Mouse (Mus musculus) bone marrow, adult 2 months (tissue): ENCODE measurements at regions not wholly inside any gene's neighbourhood (a gene's known extent, or its start where the extent isn't known, plus 50 kb on each side); places are given as distances from the start of the nearest gene placed in this dataset.

Experiments
- H3K27ac ChIP-seq: fragments of 200-500 bp; 2 replicates; pipeline ENCODE4 v1.5.1; 2012; ENCODE audit warnings: low read depth, mild to moderate bottlenecking, control low read depth, inconsistent platforms, low read length; ENCODE audit not compliant: control insufficient read depth, poor library complexity, insufficient read depth
- H3K4me1 ChIP-seq: fragments of 200-500 bp; 2 replicates; pipeline ENCODE4 v1.6.1; 2011; ENCODE audit warnings: low read length; ENCODE audit not compliant: control insufficient read depth, insufficient read depth
- H3K4me3 ChIP-seq: fragments of 200-500 bp; replicated peaks from 2 replicates; pipeline ENCODE3; 2011; ENCODE audit warnings: mild to moderate bottlenecking, low read depth, low read length, control low read depth; ENCODE audit not compliant: control insufficient read depth
- CTCF ChIP-seq: fragments of 200-500 bp; IDR thresholded peaks from 2 replicates; pipeline ENCODE4 v1.5.1; 2011; ENCODE audit warnings: low read length, control low read depth; ENCODE audit not compliant: control insufficient read depth, insufficient read depth
- POLR2A ChIP-seq: fragments of 200-500 bp; IDR thresholded peaks from 2 replicates; pipeline ENCODE4 v1.6.1; 2011; ENCODE audit warnings: low read depth, mild to moderate bottlenecking, control low read depth, low read length, borderline replicate concordance; ENCODE audit not compliant: control insufficient read depth
- WGBS: fragments of 180-500 bp; shearing (Covaris S2); methylation state at CpG from one replicate; pipeline ENCODE4 v1.1.7; 2018; 5-methylcytosine and 5-hydroxymethylcytosine counted together

DNA sequence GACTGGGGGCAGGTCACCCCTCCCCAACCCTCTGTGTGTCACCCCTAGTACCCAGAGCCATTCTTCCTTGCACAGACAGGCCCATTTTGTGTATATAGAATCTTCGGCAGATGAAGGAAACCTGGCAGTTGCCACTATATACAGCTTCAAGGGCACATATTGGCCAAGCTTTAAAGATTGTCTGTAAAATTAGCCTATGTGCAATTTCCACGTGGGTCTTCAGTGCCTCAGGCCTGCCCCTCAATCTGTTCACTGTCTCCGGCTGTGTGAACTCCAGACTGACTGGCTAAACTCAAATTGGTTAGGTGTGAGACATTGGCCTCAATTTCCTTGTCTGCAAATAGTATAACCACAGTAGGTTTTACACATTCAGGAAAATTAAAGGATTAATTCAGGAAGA, 130.9 kb upstream of the Kdm8 start:
- 68% methylated on average over 3 of the region's 3 CpGs for WGBS
- H3K4me3 ChIP-seq: no peak overlapping the region
- H3K4me1 ChIP-seq: no peaks in the 10 kb centered on the region
- no peak overlapping the region for H3K27ac ChIP-seq
- TF ChIP-seq CTCF: no peak
- no peak for TF ChIP-seq POLR2A

DNA sequence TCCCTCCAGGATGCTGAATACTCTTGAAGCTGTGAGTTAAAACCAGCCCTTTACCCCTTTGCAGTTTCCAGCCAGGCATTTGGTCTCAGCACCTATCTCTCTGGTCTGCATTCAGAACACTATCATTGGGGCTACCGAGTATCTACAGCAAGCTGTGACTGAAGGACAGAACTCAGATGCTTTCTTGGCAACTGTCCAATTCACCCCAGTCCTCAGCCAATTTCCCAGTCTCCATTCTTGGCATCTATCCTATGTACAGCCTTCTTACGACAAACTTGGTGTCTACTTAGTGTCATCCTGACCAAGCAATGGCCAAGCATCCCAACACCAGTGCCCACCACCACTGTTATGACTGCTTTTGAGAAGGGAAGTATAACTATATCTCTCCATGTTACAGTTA, 109.7 kb upstream of the Kdm8 start:
- Histone ChIP-seq H3K27ac (no peak overlapping the region), H3K4me1 (no peaks in the 10 kb centered on the region), H3K4me3 (no peak overlapping the region)
- 75% methylated on average over 2 of the region's 2 CpGs for WGBS
- TF ChIP-seq POLR2A (no peak), CTCF (no peak)

GRCm38 (mm10) chr7:125335586-125336165, 108.8 kb upstream of the Kdm8 start:
- H3K4me1 ChIP-seq: no peaks in the 10 kb centered on the region
- 52% methylated on average over 3 of the region's 3 CpGs for WGBS
- TF ChIP-seq POLR2A: no peak
- no peak for TF ChIP-seq CTCF
- H3K27ac ChIP-seq: no peak overlapping the region
- no peak overlapping the region for H3K4me3 ChIP-seq

- WGBS: 72% methylated on average over 3 of the region's 3 CpGs
- no peak overlapping the region for H3K27ac ChIP-seq
- no peaks in the 10 kb centered on the region for H3K4me1 ChIP-seq
- H3K4me3 ChIP-seq: no peak overlapping the region
- TF ChIP-seq CTCF (no peak), POLR2A (no peak)
Observed at GRCm38 (mm10) chr7:125336826-125337225, 107.7 kb upstream of the Kdm8 start.

DNA sequence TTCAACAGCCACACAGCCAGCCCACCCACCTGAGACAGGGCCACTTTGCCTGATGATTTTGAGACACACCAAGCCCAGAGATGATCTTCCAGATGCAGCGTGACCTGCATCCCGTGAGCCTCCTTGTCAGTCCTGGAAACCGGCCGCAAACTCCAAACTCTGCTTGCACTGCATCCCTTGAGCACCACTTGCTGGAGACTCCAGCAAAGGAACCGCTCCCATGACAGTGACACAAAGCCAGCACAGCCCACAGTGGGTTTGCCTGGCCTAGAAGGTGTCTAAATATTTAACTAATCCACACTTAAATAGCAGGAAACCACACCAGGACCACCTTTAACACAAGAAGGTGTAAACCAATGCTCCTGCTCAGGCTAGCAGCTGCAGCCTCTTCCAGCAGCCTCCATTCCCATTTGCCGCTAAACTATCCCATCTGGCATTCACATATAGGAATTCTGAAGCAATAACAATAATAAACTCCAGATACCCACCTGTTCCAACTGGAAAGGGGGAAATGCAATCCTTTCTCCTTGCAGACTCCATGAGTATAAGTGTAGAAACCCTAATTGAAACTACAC, 106.2 kb upstream of the Kdm8 start:
- TF ChIP-seq POLR2A: no peak
- no peak for TF ChIP-seq CTCF
- Histone ChIP-seq H3K4me1 (no peaks in the 10 kb centered on the region), H3K27ac (no peak overlapping the region), H3K4me3 (no peak overlapping the region)
- 82% methylated on average over 6 of the region's 6 CpGs for WGBS

DNA sequence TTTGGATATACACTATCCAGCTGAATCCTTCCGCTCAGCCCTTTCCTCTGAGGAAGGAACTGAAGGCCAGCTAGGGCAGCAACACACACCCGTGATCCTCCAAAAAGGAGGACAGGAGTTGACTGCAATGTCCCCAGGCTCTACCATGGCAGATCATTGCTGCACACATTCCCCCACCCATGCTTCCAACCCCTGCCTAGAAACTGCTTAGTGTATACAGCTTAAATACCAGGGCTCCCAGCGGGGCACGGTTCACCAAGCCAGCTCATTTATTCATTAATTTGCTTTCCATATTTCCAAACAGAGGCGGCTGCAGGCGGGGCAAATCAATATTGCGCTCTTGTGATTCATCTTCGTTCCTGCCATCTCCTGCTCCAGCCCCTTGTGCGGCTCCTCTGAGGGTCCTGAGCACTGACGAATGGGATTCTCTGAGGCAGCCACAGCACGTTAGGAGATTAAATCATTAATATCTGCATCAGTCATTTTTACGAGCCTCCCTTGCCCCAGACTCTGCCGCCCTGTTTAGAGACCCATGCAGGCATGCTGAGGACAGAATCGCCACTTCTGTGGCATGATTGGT, 104.1 kb upstream of the Kdm8 start:
- Histone ChIP-seq H3K4me1 (no peaks in the 10 kb centered on the region), H3K27ac (no peak overlapping the region), H3K4me3 (no peak overlapping the region)
- 81% methylated on average over 14 of the region's 14 CpGs for WGBS
- TF ChIP-seq CTCF (no peak), POLR2A (no peak)

DNA sequence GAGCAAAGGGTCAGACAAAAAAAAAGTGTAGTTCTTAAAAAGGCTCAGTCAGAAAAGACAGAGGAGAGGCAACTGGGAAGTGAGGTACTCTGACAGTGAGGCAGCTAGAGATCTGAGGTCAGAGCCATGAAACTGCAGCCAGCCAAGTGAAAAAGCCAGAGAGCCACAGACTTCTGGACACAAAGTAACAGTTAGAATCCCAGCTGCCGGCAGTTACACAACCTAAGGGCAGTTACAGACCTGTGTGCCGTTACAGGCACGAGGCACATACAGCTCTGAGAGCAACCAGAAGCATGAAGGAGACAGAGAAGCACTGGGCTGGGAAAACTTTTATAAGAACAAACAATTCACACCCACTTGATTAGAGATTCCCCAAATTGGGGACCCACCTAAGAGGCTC, 94.9 kb upstream of the Kdm8 start:
- 34% methylated on average over 3 of the region's 3 CpGs for WGBS
- TF ChIP-seq CTCF: no peak
- TF ChIP-seq POLR2A: no peak
- H3K4me3 ChIP-seq: no peak overlapping the region
- no peak overlapping the region for H3K27ac ChIP-seq
- no peaks in the 10 kb centered on the region for H3K4me1 ChIP-seq

- Histone ChIP-seq H3K4me1 (no peaks in the 10 kb centered on the region), H3K27ac (no peak overlapping the region), H3K4me3 (no peak overlapping the region)
- WGBS: 87% methylated on average over 1 of the region's 1 CpGs
- TF ChIP-seq POLR2A (no peak), CTCF (no peak)
Observed at GRCm38 (mm10) chr7:125354211-125354610, 90.3 kb upstream of the Kdm8 start.
